ENCODE assay signal across 12 mouse cellular contexts in genomic region chr2:167574814-167575213, GRCm38 (mm10). TPM values are rescaled to one million over a fixed set of nuclear protein-coding genes. Genes with fewer than 3 reads are reported as not detected.
DNase-seq lines count a peak whose midpoint lies in the region; ATAC-seq lines count a peak whose summit lies in the region.
"Had no signal": no experiment of that assay in that cellular context is flagged by ENCODE, and none has a peak within 500 bp of the region (broad histone marks: within the 10 kb centered on the region; RNA-seq: fewer than 3 reads in every experiment).

No protein-coding gene starts in this region.

- 69% methylated on average over 9 of the region's 9 CpGs for WGBS in midbrain, embryonic 15.5 days

- H3K4me3 ChIP-seq in midbrain, embryonic 15.5 days = no peak overlapping the region

- H3K36me3 ChIP-seq in midbrain, embryonic 15.5 days (replicated peaks) = no peaks in the 10 kb centered on the region

- ATAC-seq in midbrain, embryonic 15.5 days (replicated peaks) = no peak
- ATAC-seq: intestine, embryonic 16.5 days had no signal

- no peak overlapping the region for H3K9ac ChIP-seq in midbrain, embryonic 15.5 days
- H3K9ac ChIP-seq: lung, embryonic 14.5 days had no signal

- no peak overlapping the region for H3K27ac ChIP-seq in midbrain, embryonic 15.5 days

- peaks cover 3% of the 10 kb centered on the region; the same call in 1 of the 2 replicates for H3K4me1 ChIP-seq in midbrain, embryonic 15.5 days

- intact Hi-C loops in heart, postnatal 36 days (cut with DNase I) = no loop called here
- intact Hi-C loops in left cerebral cortex, postnatal 4 days (cut with DNase I) = no loop called here

- DNase-seq in 3134 (ENCODE audit: extremely low read depth, insufficient read length, low spot score) (peak; percentile 99), MN1 (ENCODE audit: low spot score) (peak; percentile 73)
- peak; percentile 83 for DNase-seq in gastrocnemius, adult 18-20 months (ENCODE audit: low spot score)
- peak; percentile 74 to 82 for DNase-seq in heart, postnatal 36 days
- DNase-seq in frontal cortex, postnatal 10 days (ENCODE audit: low spot score in 2 of 2) = no peak
- DNase-seq in left cerebral cortex, postnatal 4 days = no peak
- DNase-seq in yolk sac, embryonic 10.5 days (ENCODE audit: low spot score) = no peak
- DNase-seq: lung, embryonic 14.5 days; right cerebral cortex, postnatal 14 days; thymus, postnatal 4 days had no signal

- H3K9me3 ChIP-seq in midbrain, embryonic 15.5 days = no peaks in the 10 kb centered on the region

- no peak overlapping the region for H3K4me2 ChIP-seq in midbrain, embryonic 15.5 days
- H3K4me2 ChIP-seq: lung, embryonic 14.5 days had no signal

- no peaks in the 10 kb centered on the region for H3K27me3 ChIP-seq in midbrain, embryonic 15.5 days (replicated peaks)

RNA-seq across cellular contexts. Expression of gene Snai1, which starts 36.8 kb away (rescaled TPM):
- 1 to 10 TPM in 1 of 2 experiments, under 1 TPM in 1; 0.73 to 1.0 TPM for total RNA-seq in gastrocnemius, adult 18-20 months (2021)
- total RNA-seq in heart, postnatal 36 days (2021) = 1 to 10 TPM; 1.5 to 2.0 TPM
- 5.1 and 6.4 TPM in 2 replicates for polyA plus RNA-seq in midbrain, embryonic 15.5 days (2015; fragmentation: Nextera tagmentation; extraction: Ambion mirVana)
- total RNA-seq in left cerebral cortex, postnatal 4 days (2021) = 1 to 10 TPM; 1.1 to 1.3 TPM

RNA-seq across cellular contexts. Expression of gene Ube2v1, which starts 57.1 kb away (rescaled TPM):
- total RNA-seq in gastrocnemius, adult 18-20 months (2021) = 100 to 1,000 TPM; 175 to 191 TPM
- total RNA-seq in heart, postnatal 36 days (2021) = 100 to 1,000 TPM; 111 to 114 TPM
- polyA plus RNA-seq in midbrain, embryonic 15.5 days (2015; fragmentation: Nextera tagmentation; extraction: Ambion mirVana) = 327 TPM in 2 replicates
- 100 to 1,000 TPM; 217 TPM for total RNA-seq in left cerebral cortex, postnatal 4 days (2021)

Comparison
In these comparisons a context has a peak if more than half of its experiments do, and no peak if none do; other contexts are left out.
1. DNase-seq: peak in 3134 (single experiment), MN1 (single experiment), gastrocnemius, adult 18-20 months (single experiment) and heart, postnatal 36 days (2 of 2); none in frontal cortex, postnatal 10 days (0 of 2), left cerebral cortex, postnatal 4 days (single experiment) and yolk sac, embryonic 10.5 days (single experiment).